Mouse (Mus musculus) adipocyte (in vitro differentiated cells): ENCODE measurements at regions not wholly inside any gene's neighbourhood (a gene's known extent, or its start where the extent isn't known, plus 50 kb on each side); places are given as distances from the start of the nearest gene placed in this dataset.
A peak's percentile ranks its signal among the peaks of the same experiment; 100 is the strongest.
"Not testable (repeated sequence)": the region's sequence is repeated elsewhere in the genome, so short reads cannot be mapped to it uniquely, and the experiment has no call there.

Source experiments
- DNase-seq: peaks from one replicate; pipeline ENCODE4 v3.0.0-alpha.2; 2016; ENCODE audit warnings: low spot score

DNA sequence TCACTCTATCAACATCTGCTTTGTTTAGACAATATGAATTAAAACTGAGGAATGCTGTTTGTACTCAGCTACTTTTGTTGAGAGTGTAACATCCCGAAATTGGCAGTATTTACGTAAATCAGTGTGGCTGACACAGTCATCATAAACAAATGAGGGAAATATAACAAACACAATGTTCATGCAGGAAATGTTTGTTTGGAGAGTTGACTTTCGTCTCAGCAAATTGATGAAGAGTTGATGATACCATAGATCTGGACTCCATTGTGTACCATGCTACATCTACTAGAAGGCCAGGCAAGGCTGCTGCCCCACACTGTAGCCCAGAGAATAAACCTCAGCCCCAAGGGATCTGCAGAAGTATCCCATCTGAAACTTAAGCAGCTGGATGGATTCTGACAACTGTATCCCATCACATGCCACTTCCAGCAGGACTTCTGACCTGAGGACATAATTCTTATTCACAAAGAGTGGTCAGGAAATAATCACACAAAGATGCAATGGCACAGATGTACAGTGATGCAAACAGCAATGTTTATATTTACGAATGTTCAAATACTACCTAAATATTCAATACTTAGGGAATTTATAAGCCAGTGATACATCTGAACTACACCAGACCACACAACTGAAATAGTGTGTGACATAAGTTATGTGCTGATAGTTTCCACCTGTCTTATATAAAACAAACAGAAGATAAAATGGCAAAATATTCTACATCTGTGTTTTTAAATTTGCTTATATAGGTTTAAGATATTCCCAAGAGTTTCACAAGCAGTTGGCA, 51.3 kb downstream of the Gm21897 start:
- DNase-seq = no peak

DNA sequence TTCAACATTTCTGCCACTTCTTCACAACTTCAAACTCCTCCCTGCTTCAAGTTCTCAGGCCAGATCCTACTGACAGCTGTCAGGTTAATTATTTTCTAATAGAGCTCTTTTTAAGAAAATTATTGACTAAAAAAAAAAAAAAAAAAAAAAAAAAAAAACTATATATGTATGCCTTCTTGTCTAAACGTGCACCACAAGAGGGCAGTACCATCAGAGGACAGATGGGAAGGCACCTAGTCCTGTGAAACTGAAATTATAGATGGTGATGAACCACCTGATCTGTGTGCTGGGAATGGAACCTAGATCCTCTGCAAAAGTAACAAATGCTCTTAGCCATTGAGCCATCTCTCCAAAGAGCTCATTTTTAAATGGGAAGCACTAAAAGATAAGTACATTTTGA, 55.6 kb downstream of the Gm21897 start:
- DNase-seq = peak; percentile 31

DNA sequence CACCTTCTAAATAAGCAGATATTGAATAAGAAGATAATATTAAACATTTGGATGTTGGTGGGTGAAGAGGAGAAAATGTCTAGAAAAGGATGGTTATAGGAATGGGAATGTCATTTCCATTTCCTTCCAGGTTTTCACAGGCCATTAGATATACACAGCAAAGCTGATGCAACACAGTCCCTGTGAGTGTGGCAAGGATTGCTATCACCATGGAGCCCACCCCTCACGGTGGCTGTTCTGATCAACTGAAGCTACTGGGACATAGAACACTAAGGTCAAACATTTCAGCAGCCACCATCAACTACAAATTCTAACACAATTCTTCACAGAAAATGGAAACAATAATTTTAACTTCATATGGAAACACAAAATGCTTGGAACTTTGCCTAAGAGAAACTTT, 56.7 kb downstream of the Gm21897 start:
- no peak for DNase-seq

DNA sequence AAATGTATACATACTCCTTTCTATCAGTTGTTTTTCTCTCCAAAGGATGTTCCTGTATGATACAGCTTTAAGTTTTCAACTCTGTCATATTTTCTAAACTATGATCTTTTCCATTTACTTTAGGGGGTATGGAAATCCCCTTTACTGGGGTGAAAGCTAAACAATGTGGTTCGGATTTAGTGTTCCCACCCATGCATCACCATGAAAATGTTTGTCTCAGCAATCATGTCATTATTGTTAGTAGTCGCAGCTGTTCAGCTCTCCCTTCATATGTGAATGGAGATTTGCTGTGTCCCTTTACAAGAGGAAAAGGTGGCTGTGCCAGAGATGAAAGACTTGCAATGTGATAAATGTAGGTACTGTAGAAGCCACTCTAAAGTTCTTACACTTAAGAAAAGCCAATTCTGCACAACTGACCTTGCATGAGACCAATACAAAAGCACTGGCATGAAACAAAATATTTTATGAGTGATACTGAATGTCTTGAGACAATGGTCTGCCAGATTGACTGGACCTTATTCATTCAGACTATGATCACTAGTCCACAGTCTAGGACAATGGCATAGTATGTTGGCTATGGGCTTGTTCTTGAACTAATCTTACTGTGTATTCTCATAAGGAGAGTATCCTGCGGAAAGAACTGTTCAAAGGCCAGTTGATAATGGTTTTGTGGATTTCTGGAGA, 68.4 kb downstream of the Gm21897 start:
- DNase-seq = no peak

DNA sequence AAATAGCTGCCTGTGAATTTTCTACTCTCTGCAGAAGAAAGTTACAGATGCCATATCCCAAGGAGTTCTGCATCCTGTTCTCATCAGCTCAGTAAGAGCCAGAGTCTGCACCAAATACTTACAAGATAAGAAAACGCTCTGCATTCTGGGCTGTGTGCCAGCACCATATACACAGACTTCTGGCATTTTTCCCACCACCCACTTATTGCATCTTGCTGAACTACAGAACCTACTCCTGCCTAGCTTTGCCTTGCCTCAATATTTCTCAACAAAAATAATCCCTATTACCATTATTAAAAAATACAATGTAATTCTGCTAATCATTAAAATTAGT, 69.0 kb downstream of the Gm21897 start:
- DNase-seq = peak; percentile 26

DNA sequence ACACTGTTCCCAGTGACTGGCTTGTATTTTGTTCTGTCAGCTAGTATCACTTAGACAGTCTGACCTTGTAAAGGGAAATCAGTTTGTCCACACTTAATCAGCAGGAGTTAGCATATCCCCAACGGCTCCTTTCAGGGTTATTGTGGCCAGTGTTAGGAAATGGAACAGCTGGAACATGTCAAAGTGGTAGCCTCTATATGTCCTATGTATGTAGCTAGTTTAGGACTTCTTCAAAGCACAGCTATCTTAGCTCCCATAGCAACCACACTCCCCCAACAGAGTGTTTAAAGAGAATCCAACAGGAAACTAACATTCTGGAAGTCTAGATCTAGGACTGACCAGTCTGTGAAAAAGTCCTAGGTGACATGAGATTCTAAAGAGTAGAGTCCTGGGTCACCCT, 72.6 kb downstream of the Gm21897 start:
- DNase-seq = no peak

DNA sequence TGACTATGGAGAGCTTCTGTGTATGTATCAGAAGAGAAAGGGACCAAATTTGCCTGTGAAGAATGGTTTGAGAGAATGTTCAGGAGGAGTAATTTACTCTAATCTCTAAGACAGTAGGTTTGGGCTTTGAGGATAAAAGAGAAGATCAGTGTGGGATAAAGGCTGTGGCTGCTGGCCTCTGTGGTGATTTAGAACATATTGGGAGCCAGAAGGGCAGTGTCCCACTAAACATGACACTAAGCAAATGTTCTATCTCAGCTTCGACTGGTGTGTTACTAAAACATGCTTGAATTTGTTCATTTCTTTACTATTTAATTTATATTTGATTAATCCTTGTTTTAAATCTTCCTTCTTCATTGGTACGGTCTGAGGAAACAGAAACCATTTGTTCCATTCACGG, 113.1 kb downstream of the Gm21897 start:
- no peak for DNase-seq

DNA sequence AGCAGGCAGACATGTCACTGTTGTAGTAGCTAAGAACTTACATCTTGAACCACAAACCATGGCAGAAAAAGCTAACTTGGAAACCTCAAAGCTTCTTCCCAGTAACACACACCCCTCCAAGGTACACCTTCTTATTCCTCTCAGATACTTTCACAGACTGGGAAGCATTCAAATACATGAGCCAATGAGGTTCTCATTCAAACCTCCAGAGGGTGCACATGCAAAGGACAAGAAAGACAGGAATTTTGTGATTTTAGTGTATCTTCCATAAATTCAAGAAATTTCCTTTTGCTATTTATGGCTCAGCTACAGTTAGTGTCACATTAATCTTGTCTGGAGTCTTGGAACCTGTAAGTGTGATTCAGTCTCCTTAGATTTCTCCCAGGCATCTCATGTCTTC, 115.4 kb downstream of the Gm21897 start:
- DNase-seq = peak; percentile 34

DNA sequence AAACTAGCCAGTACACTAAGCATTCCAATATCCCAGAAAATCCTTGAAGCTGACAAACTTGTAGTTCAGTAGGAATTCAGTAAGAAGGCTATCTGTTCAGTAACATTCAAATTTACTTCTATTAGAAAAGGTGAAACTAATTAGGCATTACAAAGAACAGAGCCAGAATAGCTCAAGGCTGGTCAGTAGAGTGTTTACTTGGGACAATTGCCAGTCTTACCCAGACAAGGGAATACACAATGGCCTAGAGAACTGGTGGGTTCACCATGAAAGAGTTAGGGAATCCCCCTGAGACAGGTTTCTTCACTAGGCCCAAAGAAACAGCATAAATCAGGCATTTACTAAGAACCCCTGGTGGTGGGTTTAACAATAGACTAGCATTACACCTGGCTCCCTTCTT, 145.6 kb downstream of the Gm21897 start:
- DNase-seq = not testable (repeated sequence)

DNA sequence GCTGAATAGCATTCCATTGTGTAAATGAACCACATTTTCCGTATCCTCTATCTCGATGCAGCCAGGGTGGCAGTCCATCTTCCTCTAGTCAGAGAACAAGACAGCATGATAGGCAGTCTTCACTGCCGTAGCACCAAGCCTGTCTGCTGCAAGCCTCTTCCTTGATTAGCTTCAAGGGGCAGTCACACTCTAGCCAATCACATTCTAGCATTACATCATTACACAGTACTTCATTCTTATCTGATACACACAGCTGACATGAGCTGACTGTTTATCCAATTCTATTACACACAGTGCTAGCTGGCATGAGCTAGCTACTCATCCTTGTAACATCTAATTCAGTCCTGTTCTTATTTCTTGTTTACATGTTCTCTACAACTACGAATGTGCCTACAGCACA, 156.6 kb downstream of the Gm21897 start:
- DNase-seq = no peak

DNA sequence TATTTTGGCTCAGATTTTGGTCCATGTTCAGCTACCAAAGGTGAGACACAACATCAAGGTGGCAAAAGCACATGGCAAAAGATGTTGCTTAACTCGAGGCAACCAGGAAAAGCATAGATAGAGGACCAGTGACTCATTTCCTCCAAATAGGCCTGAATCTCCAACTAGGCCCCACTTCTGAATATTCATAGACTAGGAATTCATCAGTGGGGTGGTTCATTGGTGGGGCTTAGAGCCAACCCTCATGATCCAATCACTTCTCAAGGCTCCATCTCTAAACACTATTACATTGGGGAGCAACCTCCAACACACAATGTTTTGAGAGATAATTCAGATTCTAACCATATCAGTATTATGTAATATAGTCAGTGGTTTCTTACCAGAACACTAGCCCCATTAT, 161.6 kb downstream of the Gm21897 start:
- no peak for DNase-seq

DNA sequence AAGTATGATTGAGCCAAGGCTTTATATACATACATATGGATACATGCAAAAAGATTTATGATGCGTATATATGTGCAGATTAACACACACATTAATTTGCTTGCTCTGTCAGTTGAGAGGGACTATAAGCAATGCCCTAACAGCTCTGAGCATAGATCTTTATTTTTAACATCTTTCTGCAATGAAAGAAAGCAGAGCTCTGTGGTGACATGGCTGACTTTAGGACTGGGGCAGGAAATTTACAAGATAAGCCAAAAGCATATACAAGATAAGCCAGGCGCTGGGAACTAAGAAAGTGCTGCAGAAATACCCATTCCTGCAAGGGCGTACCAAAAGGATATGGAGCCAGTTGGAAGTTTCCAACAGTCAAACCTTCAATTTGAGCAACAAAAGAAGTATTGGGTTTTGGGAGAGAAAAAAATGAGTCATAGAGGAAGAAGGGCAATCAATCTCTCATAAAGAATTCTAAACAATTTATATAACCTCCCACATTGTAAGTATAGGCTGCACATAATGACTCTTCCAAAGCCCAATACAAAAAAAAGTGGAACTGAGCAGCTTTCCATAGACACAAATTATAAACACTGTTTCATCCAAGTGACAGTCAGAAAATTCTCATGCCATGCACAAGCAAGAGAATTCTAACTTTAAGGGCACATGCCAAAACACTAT, 174.2 kb downstream of the Gm21897 start:
- DNase-seq = no peak

DNA sequence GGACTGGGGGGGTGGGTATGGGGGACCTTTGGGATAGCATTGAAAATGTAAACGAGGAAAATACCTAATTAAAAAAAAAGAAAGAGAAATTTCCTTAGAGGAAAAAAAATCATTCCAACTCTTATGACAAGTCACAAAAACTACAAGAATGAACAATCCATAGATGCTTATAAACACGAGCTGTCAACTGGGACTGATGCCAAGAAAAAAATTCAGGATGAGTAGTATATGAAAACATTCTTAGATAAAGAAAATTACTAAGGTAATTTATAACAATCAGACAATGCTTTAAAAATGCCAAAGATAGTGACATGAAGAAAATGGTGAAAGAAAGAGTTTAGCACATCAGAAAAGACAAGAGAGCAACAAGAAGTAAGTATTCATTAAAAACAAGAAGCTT, 176.0 kb downstream of the Gm21897 start:
- DNase-seq = no peak
